Mouse (Mus musculus) limb, embryonic 14.5 days (tissue): ENCODE results near the gene Mapk8ip1. TPM values are rescaled to one million over a fixed set of nuclear protein-coding genes. Genes with fewer than 3 reads are reported as not detected.

Experiments used
- ATAC-seq: fragments of 200-750 bp; cut with Nextera tagmentation; 2 replicates; pipeline ENCODE4 v1.8.0; 2017; ENCODE audit warnings: low read depth, moderate number of reproducible peaks, moderate TSS enrichment; ENCODE audit not compliant: low FRiP score
- DNase-seq: peaks from one replicate; pipeline ENCODE4 v3.0.0-alpha.2; 2015; ENCODE audit warnings: low spot score
- H3K27ac ChIP-seq: fragments of 300-500 bp; sonication (generic); replicated peaks from 2 replicates; pipeline ENCODE4 v1.5.1; 2014; ENCODE audit warnings: low read depth, mild to moderate bottlenecking, low read length, moderate library complexity, mixed read lengths
- H3K27me3 ChIP-seq: fragments of 300-500 bp; sonication (generic); 2 replicates; pipeline ENCODE4 v1.6.1; 2014; ENCODE audit warnings: low read length, mixed read lengths; ENCODE audit not compliant: control insufficient read depth, insufficient read depth
- H3K36me3 ChIP-seq: fragments of 300-500 bp; sonication (generic); 2 replicates; pipeline ENCODE4 v1.6.1; 2014; ENCODE audit warnings: mild to moderate bottlenecking, low read length, moderate library complexity, mixed read lengths; ENCODE audit not compliant: control insufficient read depth, insufficient read depth
- H3K4me1 ChIP-seq: fragments of 300-500 bp; sonication (generic); 2 replicates; pipeline ENCODE4 v1.6.1; 2014; ENCODE audit warnings: antibody characterized with exemption, low read length, mixed read lengths; ENCODE audit not compliant: control insufficient read depth, insufficient read depth
- H3K4me2 ChIP-seq: fragments of 300-500 bp; sonication (generic); replicated peaks from 2 replicates; pipeline ENCODE4 v1.6.1; 2014; ENCODE audit warnings: low read depth, mild to moderate bottlenecking, low read length, moderate library complexity; ENCODE audit not compliant: severe bottlenecking
- H3K4me3 ChIP-seq: fragments of 300-500 bp; sonication (generic); replicated peaks from 2 replicates; pipeline ENCODE4 v1.5.1; 2014; ENCODE audit warnings: low read length
- H3K9ac ChIP-seq: fragments of 300-500 bp; sonication (generic); 2 replicates; pipeline ENCODE4 v1.6.1; 2014; ENCODE audit warnings: mild to moderate bottlenecking, low read depth, low read length, moderate library complexity; ENCODE audit not compliant: severe bottlenecking
- H3K9me3 ChIP-seq: fragments of 300-500 bp; sonication (generic); 2 replicates; pipeline ENCODE4 v1.6.1; 2016; ENCODE audit warnings: low read length; ENCODE audit not compliant: control insufficient read depth
- POLR2A ChIP-seq: fragments of 200-500 bp; IDR thresholded peaks from 2 replicates; pipeline ENCODE4 v1.8.0; 2012; ENCODE audit warnings: inconsistent platforms, mild to moderate bottlenecking, moderate library complexity, borderline replicate concordance; ENCODE audit not compliant: insufficient read depth, insufficient read length; ENCODE audit errors: extremely low read depth
- WGBS: fragments of 180-500 bp; shearing (Covaris S2); extraction: QIAGEN DNeasy Blood & Tissue Kit; methylation state at CpG from one replicate; pipeline ENCODE4 v1.1.7; 2014; 5-methylcytosine and 5-hydroxymethylcytosine counted together
- polyA plus RNA-seq, 2 experiments: library from polyadenylated mRNA; depleted of rRNA in 1 of 2; stranded (reverse) in 1 of 2; unstranded in 1 of 2; fragments of >200 nt; fragmentation: Nextera tagmentation in 1 of 2; extraction: Ambion mirVana in 1 of 2; gene quantifications; 2 replicates each; pipeline versions ENCODE4 v1.2.1 to v1.2.3; 2012 to 2014

The Mapk8ip1 gene
- polyA plus RNA-seq, 2 experiments: 12.9 to 42.5 TPM

GRCm38 (mm10) chr2:92375099-92375623 lies 25.9 kb downstream of the Mapk8ip1 start:
- no peaks in the 10 kb centered on the region; the same call in 1 of the 2 replicates for H3K27me3 ChIP-seq
- no peak for TF ChIP-seq POLR2A
- no peaks in the 10 kb centered on the region for H3K9me3 ChIP-seq
- H3K4me1 ChIP-seq: peaks cover 30% of the 10 kb centered on the region
- H3K4me3 ChIP-seq: peak overlapping the region; percentile 63
- ATAC-seq (peak; percentile 93), DNase-seq (peak; percentile 98)
- WGBS: 0% methylated on average over 25 of the region's 29 CpGs
- H3K27ac ChIP-seq: peak overlapping the region; percentile 83
- H3K36me3 ChIP-seq: peaks cover 15% of the 10 kb centered on the region
- H3K4me2 ChIP-seq: peak overlapping the region; percentile 99
- H3K9ac ChIP-seq: peak overlapping the region; percentile 58

GRCm38 (mm10) chr2:92374514-92374913 lies 26.5 kb downstream of the Mapk8ip1 start, which contains the start of the genes Pex16 and Large2:
Gene Pex16, plus strand, starts transcription at chr2:92374676.
Gene Large2, minus strand, starts transcription at chr2:92374869.
- Histone ChIP-seq H3K9me3 (no peaks in the 10 kb centered on the region), H3K9ac (peak within 1 kb of the TSS; percentile 58), H3K27ac (peak within 1 kb of the TSS; percentile 83), H3K27me3 (no peaks in the 10 kb centered on the region; the same call in 1 of the 2 replicates), H3K4me3 (peak within 1 kb of the TSS; percentile 63), H3K36me3 (peaks cover 11% of the 10 kb centered on the region), H3K4me2 (peak within 1 kb of the TSS; percentile 99), H3K4me1 (peaks cover 35% of the 10 kb centered on the region)
- WGBS: 2% methylated on average over 16 of the region's 16 CpGs
- DNase-seq (peak; percentile 40), ATAC-seq (peak; percentile 31; the same call in 1 of the 2 replicates)
- TF ChIP-seq POLR2A: peak; percentile 17; the same call in 1 of the 2 replicates

GRCm38 (mm10) chr2:92373437-92373813 lies 27.6 kb downstream of the Mapk8ip1 start:
- no peak overlapping the region for H3K27ac ChIP-seq
- H3K9me3 ChIP-seq: no peaks in the 10 kb centered on the region
- H3K9ac ChIP-seq: no peak overlapping the region
- H3K36me3 ChIP-seq: peaks cover under 1% of the 10 kb centered on the region; the same call in 1 of the 2 replicates
- H3K27me3 ChIP-seq: no peaks in the 10 kb centered on the region; the same call in 1 of the 2 replicates
- DNase-seq: no peak
- H3K4me1 ChIP-seq: peaks cover 35% of the 10 kb centered on the region
- no peak for ATAC-seq
- no peak for TF ChIP-seq POLR2A
- H3K4me2 ChIP-seq: no peak overlapping the region
- 77% methylated on average over 11 of the region's 11 CpGs for WGBS
- H3K4me3 ChIP-seq: no peak overlapping the region

- TF ChIP-seq POLR2A: no peak
- no peak for DNase-seq
- Histone ChIP-seq H3K9me3 (no peaks in the 10 kb centered on the region), H3K9ac (no peak overlapping the region), H3K27ac (no peak overlapping the region), H3K4me1 (peaks cover 35% of the 10 kb centered on the region), H3K4me2 (no peak overlapping the region), H3K27me3 (no peaks in the 10 kb centered on the region; the same call in 1 of the 2 replicates), H3K36me3 (no peaks in the 10 kb centered on the region; the same call in 1 of the 2 replicates), H3K4me3 (no peak overlapping the region)
- WGBS: 49% methylated on average over 9 of the region's 9 CpGs
- ATAC-seq: no peak
Observed at GRCm38 (mm10) chr2:92372767-92373436, 28.2 kb downstream of the Mapk8ip1 start.

- peaks cover 35% of the 10 kb centered on the region for H3K4me1 ChIP-seq
- no peaks in the 10 kb centered on the region for H3K9me3 ChIP-seq
- H3K36me3 ChIP-seq: 0 out of 2 replicates have a peak, but pooled peaks cover under 1% of the 10 kb centered on the region
- H3K9ac ChIP-seq: no peak overlapping the region
- no peak for TF ChIP-seq POLR2A
- no peak for DNase-seq
- H3K27me3 ChIP-seq: no peaks in the 10 kb centered on the region; the same call in 1 of the 2 replicates
- 27% methylated on average over 10 of the region's 10 CpGs for WGBS
- no peak for ATAC-seq
- H3K4me3 ChIP-seq: no peak overlapping the region
- no peak overlapping the region; the same call in 1 of the 2 replicates for H3K4me2 ChIP-seq
- no peak overlapping the region; the same call in 1 of the 2 replicates for H3K27ac ChIP-seq
Observed at GRCm38 (mm10) chr2:92371971-92372690, 28.9 kb downstream of the Mapk8ip1 start.
